Mouse (Mus musculus) embryonic fibroblast, embryonic 13.5 days (primary cell): Measurements from ENCODE around the gene Krr1.

Experiments
- CTCF ChIP-seq: IDR thresholded peaks from 2 replicates; pipeline ENCODE4 v1.5.1; 2011; ENCODE audit warnings: mild to moderate bottlenecking, control low read depth, low read length, moderate library complexity, borderline replicate concordance; ENCODE audit not compliant: insufficient read depth
- POLR2A ChIP-seq: IDR thresholded peaks from 2 replicates; pipeline ENCODE4 v1.6.1; 2011; ENCODE audit warnings: low read depth, mild to moderate bottlenecking, control low read depth, low read length, moderate library complexity

GRCm38 (mm10) chr10:111986453-111986852 lies 14.0 kb downstream of the Krr1 start:
- TF ChIP-seq CTCF (no peak), POLR2A (no peak)
